Mouse (Mus musculus) layer of hippocampus, postnatal 10 days (tissue): ENCODE measurements around the gene Ddx4. TPM values are rescaled to one million over a fixed set of nuclear protein-coding genes. Genes with fewer than 3 reads are reported as not detected.
"Not testable (repeated sequence)": the region's sequence is repeated elsewhere in the genome, so short reads cannot be mapped to it uniquely, and the experiment has no call there.

Experiments used
- DNase-seq, 2 experiments: peaks; one replicate each; pipeline ENCODE4 v3.0.0; 2021; ENCODE audit warnings: low spot score in 2 of 2
- total RNA-seq, 2 experiments: library from RNA; stranded (reverse); gene quantifications; 2 replicates each; pipeline ENCODE4 v1.2.3; 2021

The Ddx4 gene
- total RNA-seq, 2 experiments from 2014 or later, result 0.71 to 1.0 TPM

- no peak for DNase-seq
Measured at GRCm38 (mm10) chr13:112636498-112636897, 15.8 kb downstream of the Ddx4 start.

DNA sequence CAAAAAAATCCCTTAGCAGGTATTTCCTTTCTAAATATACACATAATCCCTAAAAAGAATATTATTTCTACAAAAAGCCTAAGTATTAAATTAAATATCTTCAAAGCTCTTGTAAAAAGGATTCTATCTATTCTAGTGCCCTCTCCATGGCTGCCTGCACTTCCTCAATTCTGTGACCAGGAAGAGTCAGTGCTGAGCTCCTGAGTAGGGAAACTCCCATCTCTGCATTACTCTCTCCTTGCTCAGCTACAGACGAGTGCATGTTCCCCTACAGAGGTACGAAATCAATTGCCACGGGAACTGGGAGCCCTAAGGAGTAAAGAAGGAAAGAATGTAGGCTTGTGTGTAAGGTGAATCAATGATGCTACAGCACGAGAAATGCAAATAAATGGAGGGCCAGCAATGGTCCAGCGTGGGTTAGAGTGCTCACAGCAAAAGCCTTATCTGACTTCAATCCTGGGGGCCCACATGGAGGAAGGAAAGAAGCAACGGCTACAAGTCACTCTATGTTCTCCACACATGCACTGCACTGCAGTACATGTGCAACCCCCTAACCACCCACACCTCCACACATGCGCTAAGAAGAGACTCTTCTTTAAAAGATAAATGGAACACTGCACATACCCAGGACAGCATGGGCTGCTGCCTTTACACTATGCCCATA is 17.0 kb downstream of the Ddx4 start:
- no peak for DNase-seq

DNA sequence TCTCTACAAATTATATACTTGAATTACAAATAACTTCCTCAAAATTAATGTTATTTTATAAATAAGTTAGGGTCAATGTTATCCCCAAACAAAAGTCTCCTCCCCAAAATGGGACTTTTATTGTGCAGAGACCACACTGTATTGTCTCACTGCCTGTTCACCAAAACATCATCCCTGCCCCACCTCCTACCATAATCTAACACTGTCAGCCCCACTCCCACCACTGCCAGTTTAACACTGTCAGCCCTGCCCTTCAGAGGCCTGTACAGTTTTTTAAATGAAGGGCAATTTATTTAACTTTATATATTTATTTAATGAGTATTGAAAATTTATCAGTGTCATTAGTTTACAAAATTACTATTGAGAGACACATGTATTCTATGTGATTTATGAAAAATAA is 26.7 kb downstream of the Ddx4 start:
- no peak for DNase-seq

- DNase-seq, result no peak
Measured at GRCm38 (mm10) chr13:112624622-112625021, 27.7 kb downstream of the Ddx4 start.

DNA sequence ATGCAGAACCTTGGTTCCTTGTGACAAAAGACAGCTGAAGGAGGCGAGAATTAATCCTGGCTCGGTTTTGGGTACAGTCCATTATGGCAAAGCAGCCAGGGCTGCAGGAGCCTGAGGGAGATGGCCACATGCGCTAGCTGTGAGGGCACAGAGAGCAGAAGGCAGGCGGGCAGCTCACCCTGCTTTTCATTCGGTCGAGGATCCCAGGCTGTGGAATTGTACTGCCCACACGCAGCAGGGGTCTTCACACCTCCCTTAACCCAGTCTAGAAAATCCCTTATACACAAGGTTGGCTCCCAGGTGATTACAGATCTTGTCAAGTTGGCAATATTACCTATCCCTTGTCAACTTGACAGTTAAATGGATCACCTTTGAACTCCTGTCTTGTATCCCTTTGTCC is 28.6 kb downstream of the Ddx4 start:
- no peak for DNase-seq

GRCm38 (mm10) chr13:112621592-112621991 is 30.7 kb downstream of the Ddx4 start:
- no peak for DNase-seq

GRCm38 (mm10) chr13:112608606-112609005 is 43.7 kb downstream of the Ddx4 start:
- DNase-seq, result no peak

GRCm38 (mm10) chr13:112604411-112604810 is 47.9 kb downstream of the Ddx4 start:
- DNase-seq, result no peak

GRCm38 (mm10) chr13:112603839-112604238 is 48.4 kb downstream of the Ddx4 start:
- no peak for DNase-seq

DNA sequence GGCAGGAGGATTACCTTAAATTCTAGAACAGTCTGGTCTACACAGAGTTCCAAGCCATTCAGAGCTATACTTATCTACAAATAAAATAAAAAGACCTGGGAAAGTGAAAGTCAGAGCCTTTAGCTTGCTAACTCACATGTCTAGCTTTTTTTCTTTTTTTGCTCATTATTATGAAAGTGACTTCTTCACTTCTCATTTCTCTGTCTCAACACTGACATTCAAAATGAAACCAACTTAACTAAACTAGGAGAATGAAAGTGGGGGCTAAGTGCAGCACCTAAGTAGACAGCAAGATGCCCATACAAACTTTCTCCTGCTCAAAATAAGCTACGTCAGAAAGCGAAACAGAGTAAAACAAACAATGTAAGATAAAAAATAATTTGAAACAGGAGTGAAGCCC is 49.7 kb downstream of the Ddx4 start:
- DNase-seq, result no peak

DNA sequence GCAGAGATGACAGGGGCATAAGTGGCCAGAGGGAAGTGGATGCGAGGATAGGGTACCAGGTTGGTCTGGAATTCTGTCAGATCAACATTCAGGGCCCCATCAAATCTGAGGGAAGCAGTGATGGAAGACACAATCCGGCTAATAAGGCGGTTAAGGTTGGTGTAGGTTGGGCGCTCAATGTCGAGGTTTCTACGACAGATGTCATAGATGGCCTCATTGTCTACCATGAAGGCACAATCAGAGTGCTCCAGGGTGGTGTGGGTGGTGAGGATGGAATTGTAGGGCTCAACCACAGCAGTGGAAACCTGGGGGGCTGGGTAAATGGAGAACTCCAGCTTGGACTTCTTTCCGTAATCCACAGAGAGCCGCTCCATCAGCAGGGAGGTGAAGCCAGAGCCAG is 58.0 kb downstream of the Ddx4 start, which contains the start of gene Il31ra:
TSS of gene Il31ra (minus strand) at position 101 of the 400 bp plus-strand sequence.
- DNase-seq, result not testable (repeated sequence)

- DNase-seq, result no peak
Measured at GRCm38 (mm10) chr13:112590254-112590653, 62.0 kb downstream of the Ddx4 start.

GRCm38 (mm10) chr13:112589625-112590024 is 62.6 kb downstream of the Ddx4 start:
- no peak for DNase-seq

GRCm38 (mm10) chr13:112584556-112585237 is 67.6 kb downstream of the Ddx4 start:
- DNase-seq, result no peak

DNA sequence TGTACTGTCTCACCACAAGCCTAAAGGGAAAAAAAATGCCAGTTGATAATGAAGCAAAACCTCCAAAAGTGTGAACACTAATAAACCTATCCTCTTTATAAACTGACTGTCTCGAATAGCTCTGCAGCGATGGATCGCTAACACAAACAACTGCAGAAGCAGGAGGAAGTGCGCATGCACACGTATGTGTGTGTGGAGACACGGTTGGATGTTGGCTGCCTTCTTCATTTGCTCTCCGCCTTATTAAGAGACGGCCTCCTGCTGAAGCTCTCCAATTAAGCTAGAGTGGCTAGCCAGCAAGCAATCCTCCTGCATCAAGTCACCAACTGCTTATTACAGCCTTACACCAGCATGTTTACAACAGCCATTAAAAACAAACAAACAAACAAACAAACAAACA is 70.0 kb downstream of the Ddx4 start:
- no peak for DNase-seq

DNA sequence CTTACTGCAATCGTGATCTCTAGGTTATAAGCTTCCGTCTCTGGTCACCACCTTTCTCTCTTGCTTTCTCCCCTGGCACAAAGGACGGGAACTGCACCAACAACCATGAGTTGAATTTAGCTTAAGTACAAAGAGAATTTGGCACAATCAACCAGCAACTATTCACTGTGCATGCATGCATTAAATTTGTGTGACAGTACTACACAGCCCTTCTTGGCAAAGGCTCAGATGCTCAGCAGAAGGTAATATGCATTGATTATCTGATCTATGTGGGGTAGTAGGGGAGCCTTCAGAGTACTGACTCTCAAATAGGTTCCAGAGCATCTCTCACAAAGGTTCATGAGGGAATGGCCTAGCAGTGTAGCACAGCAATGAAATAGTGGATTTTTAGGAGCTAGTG is 70.5 kb downstream of the Ddx4 start:
- DNase-seq, result no peak

DNA sequence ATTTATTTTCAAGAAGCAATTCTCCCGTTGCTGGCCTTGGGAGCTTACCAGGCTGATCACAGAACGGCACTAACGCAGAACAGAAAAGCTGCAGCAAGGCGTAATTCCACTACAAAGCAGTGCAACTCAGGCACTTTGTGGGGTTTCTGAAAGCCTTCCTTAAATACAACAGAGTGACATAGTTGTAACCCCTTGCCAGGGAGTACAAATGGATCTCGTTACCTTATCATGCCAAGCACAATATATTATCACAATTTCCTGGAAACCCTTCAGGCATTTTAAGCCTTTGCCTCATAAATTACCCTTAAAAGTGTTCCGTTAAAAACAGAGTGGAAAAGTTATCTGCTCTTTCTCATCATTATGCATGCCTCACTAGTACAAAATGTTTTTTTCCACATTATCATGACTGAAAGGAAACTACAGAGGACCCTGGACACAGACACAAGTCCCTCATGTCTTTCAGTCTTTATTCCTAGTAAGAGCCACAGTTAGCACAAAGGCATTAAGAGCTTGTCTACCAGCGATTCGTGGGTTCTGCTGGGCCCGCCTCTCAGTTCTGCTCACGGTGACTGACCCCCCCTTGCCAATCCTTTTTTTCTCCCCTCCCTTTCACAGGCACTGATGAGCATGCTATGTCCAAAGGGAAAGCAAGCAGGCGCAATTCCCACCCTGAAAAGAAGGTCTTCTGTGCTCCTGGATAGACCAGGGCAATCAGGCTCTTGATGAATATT is 71.5 kb downstream of the Ddx4 start:
- no peak for DNase-seq

DNA sequence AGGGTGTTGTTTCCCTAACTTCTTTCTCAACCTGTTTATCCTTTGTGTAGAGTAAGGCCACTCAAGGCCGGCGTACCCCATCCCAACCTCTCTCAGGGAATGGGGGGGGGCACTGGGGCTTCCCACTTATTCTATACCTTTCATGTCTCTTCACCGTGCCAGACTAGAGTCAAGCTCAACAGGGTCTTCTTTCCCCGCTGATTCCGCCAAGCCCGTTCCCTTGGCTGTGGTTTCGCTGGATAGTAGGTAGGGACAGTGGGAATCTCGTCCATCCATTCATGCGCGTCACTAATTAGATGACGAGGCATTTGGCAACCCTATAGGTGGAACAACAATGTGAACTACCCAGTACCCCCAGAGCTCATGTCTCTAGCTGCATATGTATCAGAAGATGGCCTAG is 74.2 kb downstream of the Ddx4 start:
- peak; percentile 100 for DNase-seq

GRCm38 (mm10) chr13:112573800-112574199 is 78.5 kb downstream of the Ddx4 start:
- DNase-seq, result no peak

DNA sequence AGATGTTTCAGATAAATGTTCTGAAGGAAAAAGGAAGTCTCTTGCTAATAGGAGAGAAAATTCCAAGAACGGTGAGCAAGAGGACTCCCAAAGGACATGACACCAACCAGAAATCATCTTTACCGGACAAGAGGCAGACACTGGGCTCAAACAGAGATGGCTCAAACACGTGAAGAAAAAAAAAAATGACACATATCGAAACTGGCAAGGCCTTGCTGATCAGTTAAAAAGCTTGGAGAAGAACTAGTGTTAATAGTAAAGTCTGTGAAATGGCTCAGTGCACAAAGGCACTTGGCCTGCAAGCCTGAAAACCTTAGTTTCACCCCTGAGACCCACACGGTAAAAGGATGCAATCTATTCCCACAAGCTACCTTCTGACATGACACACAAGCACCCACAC is 81.5 kb downstream of the Ddx4 start:
- no peak for DNase-seq

- DNase-seq, result no peak
Measured at GRCm38 (mm10) chr13:112569606-112570005, 82.7 kb downstream of the Ddx4 start.

DNA sequence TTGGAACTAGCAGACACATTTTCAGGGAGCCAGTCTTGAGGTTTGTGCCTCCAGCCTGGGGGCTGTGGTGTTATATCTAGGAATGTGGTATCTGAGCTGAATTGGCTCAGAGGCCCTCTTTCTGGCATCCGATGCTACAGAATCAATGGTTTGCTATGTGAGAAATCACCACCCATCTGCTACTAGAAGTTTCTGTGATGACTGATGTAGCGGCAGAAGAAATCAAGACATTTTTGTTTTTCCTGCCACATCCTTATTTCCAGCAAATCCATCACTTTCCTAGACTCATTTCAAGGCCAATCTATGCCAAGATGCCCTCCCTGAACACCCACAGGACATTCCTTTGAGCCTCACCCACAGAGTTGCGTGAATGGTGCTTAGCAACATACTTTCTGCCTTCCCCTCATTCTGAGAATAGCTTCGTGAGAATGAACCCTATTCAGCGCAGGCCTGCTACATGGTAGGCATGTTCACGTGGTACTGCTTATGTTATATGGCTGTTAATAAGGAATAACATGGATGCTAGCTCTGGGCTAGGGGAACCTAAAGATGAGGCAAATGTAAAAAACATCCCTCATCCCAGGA is 91.6 kb downstream of the Ddx4 start:
- DNase-seq, result no peak
